Mouse (Mus musculus): ENCODE data around the gene Mlxipl.

Mlxipl gene

DNA sequence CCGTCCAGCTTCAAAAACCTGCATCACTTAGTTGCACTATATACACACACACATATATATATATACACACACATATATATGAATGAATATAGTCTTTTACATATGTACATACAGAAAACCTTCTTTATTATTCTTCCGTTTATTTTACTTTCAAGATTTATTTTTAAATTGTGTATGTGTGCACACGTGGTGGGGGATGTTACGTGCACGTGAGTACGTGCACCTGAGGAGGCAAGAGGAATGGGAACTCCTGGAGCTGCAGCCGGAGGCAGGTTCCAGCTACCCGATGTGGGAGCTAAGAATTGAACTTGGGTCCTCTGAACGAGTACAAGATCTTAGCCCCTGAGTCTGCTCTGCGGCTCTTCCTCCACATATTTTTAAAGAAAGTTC is 96.5 kb downstream of the Mlxipl start:
- no peak for DNase-seq

DNA sequence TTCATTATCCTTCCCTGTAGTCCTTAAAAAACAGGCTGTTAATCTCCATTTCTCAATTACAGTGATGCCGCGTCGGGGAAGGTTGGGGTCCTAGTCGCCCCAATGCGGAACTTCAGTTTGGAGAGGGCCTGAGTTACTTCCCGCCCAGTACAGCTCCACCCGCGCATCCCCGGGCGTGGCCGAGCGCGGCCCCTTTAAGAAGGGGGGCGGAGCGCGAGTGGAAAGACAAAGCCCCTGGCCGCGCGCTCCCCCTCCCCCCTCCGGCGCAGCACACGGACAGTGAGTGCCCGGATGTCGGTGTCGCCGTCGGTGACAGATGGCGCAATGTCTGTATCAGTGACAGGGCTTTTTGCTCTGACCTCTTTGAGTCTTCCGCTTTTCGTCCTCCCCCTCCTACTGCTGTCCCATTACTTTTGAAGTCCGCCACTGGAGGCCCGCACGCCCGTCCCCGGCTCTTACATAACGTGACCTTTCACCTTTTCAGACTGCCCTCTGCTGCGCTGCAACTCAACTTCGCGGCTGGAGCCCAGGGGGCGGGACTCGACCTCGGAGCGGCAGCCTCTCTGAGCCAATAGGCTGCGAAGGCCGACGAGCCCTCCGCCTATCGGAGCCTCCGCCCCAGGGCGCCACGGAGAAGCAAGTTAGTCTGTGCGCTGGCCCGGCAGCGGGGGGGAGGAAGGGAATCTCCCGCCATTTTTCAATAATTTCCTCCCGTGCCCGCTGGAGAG is 97.1 kb downstream of the Mlxipl start, which contains the start of gene Baz1b:
Baz1b (plus strand) TSS at position 644 of the 728 bp plus-strand sequence.
- DNase-seq, result peak; percentile 100

DNA sequence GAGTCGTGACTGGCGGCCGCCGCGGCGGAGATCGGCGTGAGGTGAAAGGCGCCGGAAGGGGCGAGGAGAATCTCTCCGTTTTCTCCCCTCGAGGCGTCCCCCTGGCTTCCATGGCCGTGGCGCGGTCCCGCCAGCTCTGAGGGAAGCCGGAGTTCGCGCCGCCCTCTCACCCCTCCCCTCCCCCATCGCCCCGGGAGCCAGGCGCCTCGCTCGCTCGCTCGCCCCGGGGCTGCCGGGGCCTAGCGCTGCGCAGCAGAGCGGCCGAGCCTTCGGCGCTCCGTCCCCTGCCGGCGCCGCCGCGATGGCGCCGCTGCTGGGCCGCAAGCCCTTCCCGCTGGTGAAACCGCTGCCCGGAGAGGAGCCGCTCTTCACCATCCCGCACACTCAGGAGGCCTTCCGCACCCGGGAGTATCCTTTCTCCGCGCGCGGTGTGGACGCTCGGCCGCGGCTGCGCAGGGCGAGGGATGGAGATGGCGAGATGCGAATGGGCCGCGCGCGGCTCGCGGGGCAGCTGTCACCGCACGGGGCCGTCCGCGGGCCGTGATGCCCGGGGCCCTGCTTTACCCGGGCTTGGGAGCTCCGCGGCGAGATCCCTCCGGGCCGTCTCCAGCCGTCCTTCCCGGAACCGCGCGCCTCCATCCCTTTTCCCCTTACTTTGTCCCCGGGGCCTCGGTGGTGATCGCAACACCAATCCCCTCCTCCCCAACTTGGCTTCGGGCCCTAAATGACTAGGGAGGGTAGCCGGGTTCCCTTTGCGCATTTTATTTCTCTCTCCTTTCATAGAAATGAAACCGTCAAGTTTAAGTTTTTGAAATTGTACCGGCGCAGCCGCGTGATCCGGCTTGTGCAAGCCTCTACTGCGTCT is 97.9 kb downstream of the Mlxipl start:
- DNase-seq, result peak; percentile 96

Data from heart, adult 11 months (tissue).